Mouse (Mus musculus): ENCODE data around the gene Pced1b.
"Not testable (repeated sequence)": the region's sequence is repeated elsewhere in the genome, so short reads cannot be mapped to it uniquely, and the experiment has no call there.

The Pced1b gene

GRCm38 (mm10) chr15:97373203-97374084 is 126.5 kb downstream of the Pced1b start:
- no peak for DNase-seq (ENCODE audit: low spot score)

GRCm38 (mm10) chr15:97374085-97374844 is 127.4 kb downstream of the Pced1b start:
- DNase-seq (ENCODE audit: low spot score), result no peak

GRCm38 (mm10) chr15:97374845-97375720 is 128.2 kb downstream of the Pced1b start:
- no peak for DNase-seq (ENCODE audit: low spot score)

- DNase-seq (ENCODE audit: low spot score), result no peak
Observed at GRCm38 (mm10) chr15:97376081-97376742, 129.3 kb downstream of the Pced1b start.

GRCm38 (mm10) chr15:97376792-97377222 is 129.9 kb downstream of the Pced1b start:
- peak; percentile 52 for DNase-seq (ENCODE audit: low spot score)

GRCm38 (mm10) chr15:97378061-97378460 is 131.2 kb downstream of the Pced1b start:
- no peak for DNase-seq (ENCODE audit: low spot score)

GRCm38 (mm10) chr15:97379489-97380304 is 132.8 kb downstream of the Pced1b start:
- DNase-seq (ENCODE audit: low spot score), result peak; percentile 80

- DNase-seq (ENCODE audit: low spot score), result no peak
Observed at GRCm38 (mm10) chr15:97382567-97382966, 135.7 kb downstream of the Pced1b start.

- DNase-seq (ENCODE audit: low spot score), result no peak
Observed at GRCm38 (mm10) chr15:97383523-97384141, 136.7 kb downstream of the Pced1b start.

GRCm38 (mm10) chr15:97384170-97385018 is 137.5 kb downstream of the Pced1b start:
- no peak for DNase-seq (ENCODE audit: low spot score)

GRCm38 (mm10) chr15:97385174-97385573 is 138.3 kb downstream of the Pced1b start:
- not testable (repeated sequence) for DNase-seq (ENCODE audit: low spot score)

- DNase-seq (ENCODE audit: low spot score), result no peak
Observed at GRCm38 (mm10) chr15:97387793-97388192, 140.9 kb downstream of the Pced1b start.

- no peak for DNase-seq (ENCODE audit: low spot score)
Observed at GRCm38 (mm10) chr15:97389577-97389976, 142.7 kb downstream of the Pced1b start.

- no peak for DNase-seq (ENCODE audit: low spot score)
Observed at GRCm38 (mm10) chr15:97390778-97391177, 143.9 kb downstream of the Pced1b start.

- DNase-seq (ENCODE audit: low spot score), result no peak
Observed at GRCm38 (mm10) chr15:97391436-97391835, 144.5 kb downstream of the Pced1b start.

- DNase-seq (ENCODE audit: low spot score), result peak; percentile 46
Observed at GRCm38 (mm10) chr15:97394561-97394960, 147.7 kb downstream of the Pced1b start.

GRCm38 (mm10) chr15:97396586-97397299 is 149.8 kb downstream of the Pced1b start:
- DNase-seq (ENCODE audit: low spot score), result no peak

- no peak for DNase-seq (ENCODE audit: low spot score)
Observed at GRCm38 (mm10) chr15:97397793-97398192, 150.9 kb downstream of the Pced1b start.
